Mouse (Mus musculus) layer of hippocampus, postnatal 36 days (tissue): ENCODE data around the gene Chordc1. TPM values are rescaled to one million over a fixed set of nuclear protein-coding genes. Genes with fewer than 3 reads are reported as not detected.
"Not testable (repeated sequence)": the region's sequence is repeated elsewhere in the genome, so short reads cannot be mapped to it uniquely, and the experiment has no call there.

Experiments used
- DNase-seq, 2 experiments: peaks; one replicate each; pipeline ENCODE4 v3.0.0; 2022
- total RNA-seq, 2 experiments: library from RNA; stranded (reverse); gene quantifications; 2 replicates each; pipeline ENCODE4 v1.2.3; 2021

Gene Chordc1
- total RNA-seq: 100 to 1,000 TPM; 126 to 160 TPM

- peak; percentile 95 to 96 for DNase-seq
Measured at GRCm38 (mm10) chr9:18291571-18292429, at the start of gene Chordc1. TSS of gene Chordc1 (plus strand) at chr9:18292125.

DNA sequence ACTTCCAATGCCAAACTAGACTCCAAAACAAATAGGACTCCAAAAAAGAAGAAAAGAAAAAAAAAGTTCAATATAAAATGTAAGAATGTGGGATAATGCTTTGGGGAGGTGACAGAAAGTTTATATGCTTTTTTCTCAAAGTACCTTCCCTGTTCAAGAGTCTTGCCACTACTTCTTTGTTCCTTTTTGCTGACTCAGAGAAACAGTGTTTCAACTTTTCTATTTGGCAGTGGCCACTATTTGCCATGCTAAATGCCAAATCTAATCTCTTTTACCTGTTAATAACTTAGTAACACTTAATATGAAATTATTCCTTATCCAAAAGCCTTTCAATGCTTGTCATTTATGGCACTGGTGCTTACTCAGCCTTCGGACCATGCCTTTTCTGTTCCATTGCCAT lies 16.0 kb upstream of the Chordc1 start:
- no peak for DNase-seq

- DNase-seq: no peak
Measured at GRCm38 (mm10) chr9:18276844-18277243, 15.1 kb upstream of the Chordc1 start.

DNA sequence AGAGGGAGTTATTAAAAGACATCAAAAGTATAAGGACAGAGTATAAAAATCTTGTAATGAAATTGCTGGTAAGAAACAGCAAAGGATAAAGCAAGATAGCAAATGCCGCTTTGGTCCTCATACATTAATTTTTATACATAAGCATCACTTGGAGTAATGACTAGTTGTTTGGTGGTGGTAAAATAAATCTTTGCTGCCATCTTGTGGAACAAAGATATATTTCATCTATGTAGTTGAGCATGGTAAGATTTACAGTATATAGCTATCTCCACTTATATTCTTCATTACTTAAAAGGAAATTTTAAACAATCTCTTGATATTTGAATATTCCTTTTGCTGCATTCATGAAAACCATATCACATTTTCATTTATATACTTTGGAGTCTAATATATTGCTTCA lies 14.4 kb upstream of the Chordc1 start:
- no peak for DNase-seq

- DNase-seq: not testable (repeated sequence)
Measured at GRCm38 (mm10) chr9:18278693-18279092, 13.2 kb upstream of the Chordc1 start.

GRCm38 (mm10) chr9:18292443-18292922 lies 558 bp downstream of the Chordc1 start:
- no peak for DNase-seq

DNA sequence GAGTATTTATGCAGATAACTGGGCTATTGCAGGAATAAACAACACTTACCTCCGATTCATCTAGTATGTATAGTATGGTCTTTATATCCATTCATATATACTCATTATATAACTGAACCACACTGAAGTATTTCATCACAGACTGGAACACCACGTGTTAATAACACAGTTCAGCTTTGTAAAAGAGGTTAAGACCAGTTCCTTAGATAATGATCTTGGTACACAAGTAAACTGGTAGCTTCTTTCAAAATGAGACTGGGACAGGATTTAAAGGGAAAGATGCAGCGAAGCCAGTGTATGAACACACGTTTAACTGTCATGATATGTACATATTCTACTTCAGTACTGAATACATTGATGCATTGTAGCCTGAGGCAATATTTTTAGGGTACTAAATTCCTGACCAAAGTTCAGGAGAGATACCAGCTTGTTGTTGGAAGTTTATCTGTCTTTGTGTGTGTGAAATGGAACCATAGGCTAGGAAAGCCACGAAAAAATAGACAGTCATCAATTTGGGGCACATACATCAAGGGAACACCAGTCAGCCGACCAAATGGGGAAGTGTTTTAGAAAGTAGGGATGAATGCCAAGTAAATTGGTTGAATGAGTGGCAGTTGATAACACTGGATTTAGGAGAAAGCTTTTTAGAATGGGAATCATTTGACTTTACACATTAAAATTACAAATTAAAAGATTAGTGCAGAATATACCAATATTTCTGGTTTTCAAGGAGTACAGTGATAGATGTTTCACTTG lies 1.3 kb downstream of the Chordc1 start:
- DNase-seq: no peak

DNA sequence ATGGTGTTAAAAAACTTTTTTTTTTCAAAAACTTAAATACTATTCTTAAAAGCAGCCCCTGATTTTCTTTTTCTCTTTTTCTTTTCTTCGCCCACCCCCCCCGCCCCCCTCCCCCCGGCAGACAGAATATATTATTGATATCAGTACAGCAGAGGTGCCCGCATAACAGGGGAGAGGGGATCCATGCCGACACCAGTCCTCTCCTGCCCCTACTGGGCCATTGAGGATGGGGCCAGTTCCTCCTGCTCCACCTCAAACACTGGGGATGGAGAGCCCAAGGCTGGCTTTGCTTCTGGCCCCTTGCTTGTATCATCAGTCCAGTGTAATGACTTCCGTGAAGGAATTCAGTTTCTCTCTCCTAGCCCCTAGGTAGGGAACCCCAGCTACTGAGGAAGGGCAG lies 6.4 kb downstream of the Chordc1 start:
- DNase-seq: no peak

GRCm38 (mm10) chr9:18319990-18320389 lies 28.1 kb downstream of the Chordc1 start:
- no peak for DNase-seq

Other genes starting within 250 kb of the Chordc1 start
- gene Naalad2, start 110.9 kb downstream of the Chordc1 start, total RNA-seq: 1 to 10 TPM in 1 of 2 experiments, under 1 TPM in 1; 0.47 to 1.0 TPM
- not detected for gene Ubtfl1, start 112.3 kb downstream of the Chordc1 start, total RNA-seq
- gene Mbd3l2, start 138.5 kb downstream of the Chordc1 start, total RNA-seq: not detected
- 1 to 10 TPM; 2.5 to 2.8 TPM for gene Zfp558, start 186.1 kb downstream of the Chordc1 start, total RNA-seq
- not detected for gene Mbd3l1, start 186.2 kb downstream of the Chordc1 start, total RNA-seq